Comparison of ENCODE assay signal across 29 mouse cellular contexts in genomic region chr2:79652502-79652901, GRCm38 (mm10). TPM values are rescaled to one million over a fixed set of nuclear protein-coding genes. Genes with fewer than 3 reads are reported as not detected.
DNase-seq lines count a peak whose midpoint lies in the region; ATAC-seq and TF ChIP-seq lines count a peak whose summit lies in the region.
"Had no signal": no experiment of that assay in that cellular context is flagged by ENCODE, and none has a peak within 500 bp of the region (broad histone marks: within the 10 kb centered on the region; RNA-seq: fewer than 3 reads in every experiment).

No protein-coding gene starts in this region.

- peak overlapping the region; percentile 58; the same call in 1 of the 2 replicates for H3K27ac ChIP-seq in kidney, embryonic 15.5 days
- no peak overlapping the region for H3K27ac ChIP-seq in liver, adult 2 months (replicated peaks; ENCODE audit: insufficient read depth, low read depth, low read length)
- H3K27ac ChIP-seq in liver, embryonic 12.5 days = no peak overlapping the region
- no peak overlapping the region for H3K27ac ChIP-seq in CH12.LX (ENCODE audit: insufficient read depth, low read depth)
- H3K27ac ChIP-seq in forebrain, embryonic 16.5 days (ENCODE audit: low read length) = no peak overlapping the region
- H3K27ac ChIP-seq: forebrain, embryonic 10.5 days; forebrain, embryonic 13.5 days; hindbrain, embryonic 12.5 days; hindbrain, embryonic 15.5 days had no signal

- 89% methylated on average over 4 of the region's 4 CpGs for WGBS in kidney, embryonic 15.5 days
- WGBS in liver, adult 2 months = 29% methylated on average over 4 of the region's 4 CpGs
- 86% methylated on average over 4 of the region's 4 CpGs for WGBS in liver, embryonic 12.5 days (ENCODE audit: insufficient replicate concordance)
- WGBS in forebrain, embryonic 16.5 days = 88% methylated on average over 4 of the region's 4 CpGs

- H3K4me2 ChIP-seq in kidney, embryonic 15.5 days = peak overlapping the region; percentile 10; the same call in 1 of the 2 replicates
- H3K4me2 ChIP-seq in liver, embryonic 12.5 days = no peak overlapping the region
- H3K4me2 ChIP-seq in CH12.LX (ENCODE audit: insufficient read depth, low read depth, poor library complexity, severe bottlenecking) = no peak overlapping the region
- H3K4me2 ChIP-seq in forebrain, embryonic 16.5 days (ENCODE audit: low read length) = no peak overlapping the region
- H3K4me2 ChIP-seq: forebrain, embryonic 13.5 days; heart, embryonic 11.5 days; hindbrain, embryonic 12.5 days; hindbrain, embryonic 15.5 days had no signal

- TF ChIP-seq CTCF in liver, adult 2 months (IDR thresholded peaks at IDR 0.05; ENCODE audit: low read depth, low read length) = no peak
- no peak for TF ChIP-seq CTCF in CH12.LX (conservative IDR thresholded peaks at IDR 0.05 in 1 of 2, IDR thresholded peaks at IDR 0.05 in 1 of 2; ENCODE audit: low read depth in 2 of 2, low read length in 2 of 2)

- no peak overlapping the region for H3K4me3 ChIP-seq in kidney, embryonic 15.5 days (replicated peaks)
- no peak overlapping the region for H3K4me3 ChIP-seq in liver, adult 2 months (ENCODE audit: insufficient read depth, low read depth, low read length)
- no peak overlapping the region for H3K4me3 ChIP-seq in liver, embryonic 12.5 days
- H3K4me3 ChIP-seq in CH12.LX (replicated peaks in 1 of 3; ENCODE audit: low read depth in 2 of 3, low read length in 2 of 3, poor library complexity in 1 of 3) = no peak overlapping the region
- no peak overlapping the region for H3K4me3 ChIP-seq in forebrain, embryonic 16.5 days (replicated peaks; ENCODE audit: low read length)
- H3K4me3 ChIP-seq: forebrain, embryonic 10.5 days; forebrain, embryonic 13.5 days; gastrocnemius, adult 2 months; hindbrain, embryonic 12.5 days; hindbrain, embryonic 15.5 days had no signal

- H3K27me3 ChIP-seq in kidney, embryonic 15.5 days = no peaks in the 10 kb centered on the region
- no peaks in the 10 kb centered on the region for H3K27me3 ChIP-seq in liver, adult 2 months (ENCODE audit: control insufficient read depth, insufficient read depth, low read length)
- no peaks in the 10 kb centered on the region for H3K27me3 ChIP-seq in liver, embryonic 12.5 days (replicated peaks)
- H3K27me3 ChIP-seq in CH12.LX (replicated peaks) = no peaks in the 10 kb centered on the region
- no peaks in the 10 kb centered on the region for H3K27me3 ChIP-seq in forebrain, embryonic 16.5 days (replicated peaks; ENCODE audit: control insufficient read depth, insufficient read depth, low read length)
- H3K27me3 ChIP-seq: forebrain, embryonic 13.5 days; hindbrain, embryonic 12.5 days; hindbrain, embryonic 15.5 days; Patski had no signal

- dilution Hi-C loops in CH12.LX (cut with MboI; ENCODE audit: extremely low pct_ligation_motif_present, extremely low pct_unique_long_range_greater_than_20kb, low sequenced_read_pairs) = no loop called here

- no peak for TF ChIP-seq POLR2A in liver, adult 2 months (IDR thresholded peaks at IDR 0.05; ENCODE audit: extremely low read depth, insufficient read depth, low read length)
- TF ChIP-seq POLR2A in CH12.LX (IDR thresholded peaks at IDR 0.05; ENCODE audit: low read depth, low read length) = no peak

- H3K9me3 ChIP-seq in kidney, embryonic 15.5 days (replicated peaks) = no peaks in the 10 kb centered on the region
- no peaks in the 10 kb centered on the region for H3K9me3 ChIP-seq in liver, embryonic 12.5 days (replicated peaks)
- H3K9me3 ChIP-seq in CH12.LX (replicated peaks; ENCODE audit: low read length) = no peaks in the 10 kb centered on the region
- no peaks in the 10 kb centered on the region for H3K9me3 ChIP-seq in forebrain, embryonic 16.5 days (ENCODE audit: control insufficient read depth, low read length)
- H3K9me3 ChIP-seq: forebrain, embryonic 10.5 days; forebrain, embryonic 13.5 days; G1E; hindbrain, embryonic 12.5 days; hindbrain, embryonic 15.5 days had no signal

- no peak for TF ChIP-seq RAD21 in CH12.LX (IDR thresholded peaks at IDR 0.05; ENCODE audit: low read depth, low read length)

- H3K36me3 ChIP-seq in kidney, embryonic 15.5 days = peaks cover 44% of the 10 kb centered on the region
- peaks cover 22% of the 10 kb centered on the region for H3K36me3 ChIP-seq in liver, adult 2 months (ENCODE audit: control insufficient read depth, insufficient read depth, low read length)
- peaks cover 31% of the 10 kb centered on the region for H3K36me3 ChIP-seq in liver, embryonic 12.5 days
- H3K36me3 ChIP-seq in CH12.LX (replicated peaks in 1 of 2; ENCODE audit: control insufficient read depth in 1 of 2, insufficient read depth in 1 of 2, low read length in 1 of 2) = peaks cover 5 to 57% of the 10 kb centered on the region in 2 experiments
- H3K36me3 ChIP-seq in forebrain, embryonic 16.5 days (ENCODE audit: control insufficient read depth, insufficient read depth) = no peaks in the 10 kb centered on the region

- no peak for ATAC-seq in kidney, embryonic 15.5 days (replicated peaks; ENCODE audit: low FRiP score)
- no peak for ATAC-seq in liver, embryonic 12.5 days
- no peak for ATAC-seq in forebrain, embryonic 16.5 days
- ATAC-seq: forebrain, embryonic 13.5 days; forebrain, postnatal 0 days; Patski had no signal

- H3K4me1 ChIP-seq in kidney, embryonic 15.5 days = peaks cover 11% of the 10 kb centered on the region; the same call in 1 of the 2 replicates
- H3K4me1 ChIP-seq in liver, adult 2 months (ENCODE audit: control insufficient read depth, insufficient read depth, low read length) = peaks cover 13% of the 10 kb centered on the region
- no peaks in the 10 kb centered on the region for H3K4me1 ChIP-seq in liver, embryonic 12.5 days
- H3K4me1 ChIP-seq in CH12.LX (ENCODE audit: control insufficient read depth in 1 of 2, insufficient read depth in 2 of 2) = peaks cover 8 to 29% of the 10 kb centered on the region in 2 experiments
- H3K4me1 ChIP-seq in forebrain, embryonic 16.5 days (replicated peaks; ENCODE audit: control insufficient read depth, insufficient read depth, low read length) = no peaks in the 10 kb centered on the region
- H3K4me1 ChIP-seq: forebrain, embryonic 13.5 days; hindbrain, embryonic 12.5 days; hindbrain, embryonic 15.5 days had no signal

- in situ Hi-C loops in CH12.LX (cut with MboI; ENCODE audit: low pct_ligation_motif_present, low pct_unique_long_range_greater_than_20kb, low sequenced_read_pairs) = no loop called here

- TF ChIP-seq EP300 in CH12.LX (IDR thresholded peaks at IDR 0.05; ENCODE audit: low read length) = peak; percentile 59

- DNase-seq in kidney, adult 8-10 months = no peak
- peak; percentile 54 for DNase-seq in liver, adult 2 months (ENCODE audit: extremely low read depth, low read depth, low spot score)
- DNase-seq in A20 (ENCODE audit: low read depth, low spot score) (peak; percentile 56), CH12.LX (ENCODE audit: extremely low read depth) (peak; percentile 29)
- DNase-seq in adrenal gland, postnatal 14 days = no peak
- DNase-seq: adrenal gland, postnatal 10 days; cerebellum, adult 11-12 months; cerebellum, adult 8-10 months; cerebellum, postnatal 10 days; cerebellum, postnatal 36 days; forebrain, postnatal 0 days; gastrocnemius, adult 2 months; gastrocnemius, postnatal 14 days; heart, adult 11 months had no signal

- no peaks in the 10 kb centered on the region for H3K79me2 ChIP-seq in liver, adult 2 months (ENCODE audit: control insufficient read depth, insufficient read depth, low read length)
- no peaks in the 10 kb centered on the region; the same call in 1 of the 2 replicates for H3K79me2 ChIP-seq in CH12.LX (replicated peaks; ENCODE audit: control insufficient read depth, extremely low read depth, insufficient read depth, poor library complexity, severe bottlenecking)

- H3K9ac ChIP-seq in kidney, embryonic 15.5 days = no peak overlapping the region
- no peak overlapping the region for H3K9ac ChIP-seq in liver, adult 2 months (ENCODE audit: low read depth, low read length)
- no peak overlapping the region for H3K9ac ChIP-seq in liver, embryonic 12.5 days
- no peak overlapping the region for H3K9ac ChIP-seq in CH12.LX (ENCODE audit: insufficient read depth, low read depth)
- no peak overlapping the region for H3K9ac ChIP-seq in forebrain, embryonic 16.5 days (replicated peaks; ENCODE audit: low read depth, low read length)
- H3K9ac ChIP-seq: forebrain, embryonic 13.5 days; forebrain, postnatal 0 days; hindbrain, embryonic 12.5 days; hindbrain, embryonic 15.5 days had no signal

TF ChIP-seq in CH12.LX, 34 proteins besides CTCF, POLR2A, EP300 and RAD21 (continues in another document):
- TF ChIP-seq ZC3H11A (IDR thresholded peaks at IDR 0.05; ENCODE audit: low read depth, low read length) = no peak
- no peak for TF ChIP-seq NELFE (IDR thresholded peaks at IDR 0.05; ENCODE audit: low read depth, low read length)
- TF ChIP-seq UBTF (IDR thresholded peaks at IDR 0.05; ENCODE audit: low read depth, low read length) = no peak
- no peak for TF ChIP-seq TBP (conservative IDR thresholded peaks at IDR 0.05; ENCODE audit: low read depth, low read length)
- TF ChIP-seq USF1 (IDR thresholded peaks at IDR 0.05; ENCODE audit: low read depth, low read length) = no peak
- no peak for TF ChIP-seq GABPA (IDR thresholded peaks at IDR 0.05; ENCODE audit: insufficient replicate concordance, low read depth, low read length)
- TF ChIP-seq BHLHE40 (IDR thresholded peaks at IDR 0.05; ENCODE audit: low read depth, low read length) = peak; percentile 44
- TF ChIP-seq JUND (conservative IDR thresholded peaks at IDR 0.05; ENCODE audit: low read depth, low read length) = peak; percentile 90

RNA-seq across cellular contexts. Expression of gene Itprid2, which starts 17.4 kb away (rescaled TPM):
- 18.5 and 19.4 TPM in 2 replicates for polyA plus RNA-seq in kidney, embryonic 15.5 days (2015; fragmentation: Nextera tagmentation; extraction: Ambion mirVana)
- 21.4 and 22.8 TPM in 2 replicates for total RNA-seq in liver, adult 2 months (2014; rRNA removed)
- 5.9 and 7.8 TPM in 2 replicates for polyA plus RNA-seq in liver, adult 2 months (2012; rRNA removed)
- polyA plus RNA-seq in liver, embryonic 12.5 days (2016; fragmentation: Nextera tagmentation; extraction: Ambion mirVana) = 5.2 and 5.3 TPM in 2 replicates
- 8.2 TPM in 2 replicates for total RNA-seq in CH12.LX (2012; rRNA removed)
- 3.9 and 4.3 TPM in 2 replicates for total RNA-seq in CH12.LX (2014; rRNA removed)
- polyA plus RNA-seq in CH12.LX (2012; ENCODE audit: insufficient read length, low read depth) = 15.4 and 17.7 TPM in 2 replicates
- polyA plus RNA-seq in forebrain, embryonic 16.5 days (2015; fragmentation: Nextera tagmentation; extraction: Ambion mirVana) = 4.7 and 6.2 TPM in 2 replicates
- 48.5 and 54.2 TPM in 2 replicates for total RNA-seq in adrenal gland, postnatal 14 days (2021)

RNA-seq across cellular contexts. Expression of gene Ppp1r1c, which starts 55.1 kb away (rescaled TPM):
- polyA plus RNA-seq in kidney, embryonic 15.5 days (2015; fragmentation: Nextera tagmentation; extraction: Ambion mirVana) = 0.14 and 0.31 TPM in 2 replicates
- not detected in 2 replicates for total RNA-seq in liver, adult 2 months (2014; rRNA removed)
- not detected in 2 replicates for polyA plus RNA-seq in liver, adult 2 months (2012; rRNA removed)
- not detected in 2 replicates for polyA plus RNA-seq in liver, embryonic 12.5 days (2016; fragmentation: Nextera tagmentation; extraction: Ambion mirVana)
- total RNA-seq in CH12.LX (2012; rRNA removed) (not detected in 2 replicates), CH12.LX (2014; rRNA removed) (not detected in 2 replicates)
- polyA plus RNA-seq in CH12.LX (2012; ENCODE audit: insufficient read length, low read depth) = not detected in 2 replicates
- not detected in 2 replicates for polyA plus RNA-seq in forebrain, embryonic 16.5 days (2015; fragmentation: Nextera tagmentation; extraction: Ambion mirVana)
- total RNA-seq in adrenal gland, postnatal 14 days (2021) = not detected in 2 replicates
- total RNA-seq: adrenal gland, adult 18-20 months; adrenal gland, postnatal 10 days; gastrocnemius, postnatal 14 days; hematopoietic stem cell, adult 5-6 weeks had no signal
- polyA plus RNA-seq: cortical plate, adult 2 months; forebrain, embryonic 10.5 days; G1E; heart, embryonic 11.5 days; heart, embryonic 14.5 days; heart, postnatal 0 days; Patski had no signal

Comparison
In these comparisons a context has a peak if more than half of its experiments do, and no peak if none do; other contexts are left out.
1. DNase-seq: peak in liver, adult 2 months (single experiment), A20 (single experiment) and CH12.LX (single experiment); none in kidney, adult 8-10 months (0 of 2) and adrenal gland, postnatal 14 days (single experiment).